Mouse (Mus musculus): ENCODE measurements around the gene Chd1l. TPM values are rescaled to one million over a fixed set of nuclear protein-coding genes. Genes with fewer than 3 reads are reported as not detected.

Chd1l gene
- polyA plus RNA-seq (2012) = 4.4 and 8.1 TPM in 2 replicates

GRCm38 (mm10) chr3:97609845-97610410, at the start of gene Chd1l:
Gene Chd1l (minus strand): TSS chr3:97610203.
- no peak for TF ChIP-seq GATA1 (IDR thresholded peaks at IDR 0.05; ENCODE audit: low read length)

DNA sequence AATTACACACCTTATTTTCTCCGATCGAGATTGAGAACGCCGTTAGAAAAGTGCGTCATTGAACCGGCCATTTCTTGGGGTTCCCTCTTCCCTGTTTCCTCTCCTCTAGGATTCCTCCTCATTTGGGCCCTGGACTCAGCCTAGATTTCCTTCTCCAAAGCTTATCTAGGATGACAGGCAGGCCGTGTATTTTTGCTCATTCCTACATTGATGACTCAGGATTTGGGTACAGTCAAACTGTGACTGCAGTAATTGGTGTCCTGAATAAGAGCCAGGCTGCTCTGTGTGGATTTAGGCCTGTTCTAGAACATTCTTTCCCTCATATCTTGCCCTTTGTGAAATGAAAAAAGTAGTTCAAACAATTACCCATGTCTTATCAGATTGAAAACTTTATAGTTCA, 49.7 kb upstream of the Chd1l start:
- no peak for TF ChIP-seq GATA1 (IDR thresholded peaks at IDR 0.05; ENCODE audit: low read length)

GRCm38 (mm10) chr3:97658426-97659193, 48.6 kb upstream of the Chd1l start:
- no peak for TF ChIP-seq GATA1 (IDR thresholded peaks at IDR 0.05; ENCODE audit: low read length)

DNA sequence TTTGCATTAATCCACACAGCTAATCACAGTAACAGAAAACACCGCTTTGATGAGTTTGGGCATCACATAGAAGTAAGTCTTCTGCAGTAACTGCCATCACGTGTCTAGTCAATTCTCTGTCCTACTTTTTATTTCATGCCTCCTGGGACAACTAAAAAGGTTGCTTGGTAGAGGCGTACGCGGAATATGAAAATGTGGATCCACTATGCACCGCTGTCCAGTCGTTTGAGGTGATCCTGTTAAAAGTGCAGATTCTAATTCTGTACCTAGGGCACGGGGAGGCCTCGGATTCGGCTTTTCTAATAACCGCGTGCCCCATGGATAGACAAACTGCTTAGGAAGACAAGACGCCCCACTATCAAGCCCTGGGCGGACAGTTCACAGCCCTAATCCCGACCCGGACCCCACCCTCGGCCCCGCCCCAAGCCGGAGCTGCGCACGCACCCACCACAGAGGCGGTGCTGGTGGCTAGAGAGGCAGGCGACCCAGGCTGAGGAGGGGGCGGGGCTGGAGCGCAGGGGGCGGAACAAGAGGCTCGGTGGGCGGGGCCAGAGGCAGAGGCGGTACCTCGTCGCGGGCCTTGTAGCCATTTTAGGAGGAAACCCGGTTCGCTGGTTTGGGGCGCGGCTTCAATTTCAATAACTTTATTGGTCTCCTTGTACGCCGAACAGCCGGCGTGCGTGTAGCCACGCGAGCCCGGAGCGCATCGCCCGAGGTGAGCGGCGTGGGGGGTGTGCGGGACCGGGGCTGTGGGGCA, 47.8 kb upstream of the Chd1l start, which contains the start of gene Prkab2:
TSS of gene Prkab2 (plus strand) at position 539 of the 757 bp plus-strand sequence.
- no peak for TF ChIP-seq GATA1 (IDR thresholded peaks at IDR 0.05; ENCODE audit: low read length)

DNA sequence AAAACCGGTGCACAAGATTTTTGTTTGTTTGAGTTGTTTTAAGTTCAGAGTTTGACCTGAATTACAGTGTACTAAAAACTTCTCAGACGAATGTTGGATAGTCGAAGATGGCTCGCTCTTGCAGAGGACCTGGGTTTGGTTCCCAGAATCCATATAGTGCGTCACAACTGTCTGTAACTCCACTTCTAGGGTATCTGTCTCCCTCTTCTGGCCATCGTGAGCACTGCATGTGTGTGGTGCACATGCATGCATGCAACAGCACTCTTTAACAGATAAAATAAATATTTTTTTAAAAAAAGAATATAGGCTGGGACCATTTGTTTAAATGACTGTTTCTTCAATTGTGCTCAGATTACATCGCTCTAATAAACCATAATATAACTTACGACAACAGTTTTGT, 44.9 kb upstream of the Chd1l start:
- no peak for TF ChIP-seq GATA1 (IDR thresholded peaks at IDR 0.05; ENCODE audit: low read length)

- no peak for TF ChIP-seq GATA1 (IDR thresholded peaks at IDR 0.05; ENCODE audit: low read length)
Observed at GRCm38 (mm10) chr3:97653781-97654180, 43.8 kb upstream of the Chd1l start.

DNA sequence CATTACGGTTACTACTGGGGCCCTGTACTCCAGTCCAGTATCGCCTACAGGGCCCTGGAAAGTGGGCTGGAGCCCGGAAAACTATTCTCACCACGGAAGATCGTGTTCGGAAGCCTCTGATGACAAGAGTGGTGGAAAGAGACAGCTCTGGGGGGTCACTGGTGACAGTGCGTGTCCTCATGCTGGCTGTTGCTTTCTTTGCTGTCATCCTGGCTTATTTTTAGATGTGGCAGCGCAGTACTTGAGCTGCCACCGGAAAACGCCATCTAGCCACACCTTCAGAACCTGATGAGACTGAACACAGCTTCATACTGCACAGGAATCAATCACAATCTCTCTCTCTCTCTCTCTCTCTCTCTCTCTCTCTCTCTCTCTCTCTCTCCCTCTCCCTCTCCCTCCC, 41.6 kb upstream of the Chd1l start:
- no peak for TF ChIP-seq GATA1 (IDR thresholded peaks at IDR 0.05; ENCODE audit: low read length)

- no peak for TF ChIP-seq GATA1 (IDR thresholded peaks at IDR 0.05; ENCODE audit: low read length)
Observed at GRCm38 (mm10) chr3:97649469-97649868, 39.5 kb upstream of the Chd1l start.

- TF ChIP-seq GATA1 (IDR thresholded peaks at IDR 0.05; ENCODE audit: low read length) = no peak
Observed at GRCm38 (mm10) chr3:97649022-97649421, 39.0 kb upstream of the Chd1l start.

DNA sequence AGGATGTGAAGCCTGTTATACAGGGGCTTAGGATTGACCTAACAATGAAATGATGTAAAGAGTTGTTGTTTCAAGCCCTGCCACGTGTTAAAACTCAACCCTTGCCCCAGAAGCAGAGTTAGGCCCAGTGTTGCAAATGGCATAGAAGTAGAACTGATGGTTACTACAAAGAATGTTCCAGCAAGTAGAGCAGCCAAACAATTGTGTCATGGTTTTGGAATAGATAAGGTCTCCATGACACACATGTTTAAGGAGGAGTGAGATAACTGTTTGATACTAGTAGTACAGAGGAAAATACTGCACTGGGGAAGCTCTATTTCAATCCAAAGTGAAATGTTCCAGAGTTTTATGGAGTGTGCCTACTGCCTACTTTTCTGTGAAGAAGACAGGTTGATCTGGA, 38.5 kb upstream of the Chd1l start:
- no peak for TF ChIP-seq GATA1 (IDR thresholded peaks at IDR 0.05; ENCODE audit: low read length)

- no peak for TF ChIP-seq GATA1 (IDR thresholded peaks at IDR 0.05; ENCODE audit: low read length)
Observed at GRCm38 (mm10) chr3:97642001-97642400, 32.0 kb upstream of the Chd1l start.

DNA sequence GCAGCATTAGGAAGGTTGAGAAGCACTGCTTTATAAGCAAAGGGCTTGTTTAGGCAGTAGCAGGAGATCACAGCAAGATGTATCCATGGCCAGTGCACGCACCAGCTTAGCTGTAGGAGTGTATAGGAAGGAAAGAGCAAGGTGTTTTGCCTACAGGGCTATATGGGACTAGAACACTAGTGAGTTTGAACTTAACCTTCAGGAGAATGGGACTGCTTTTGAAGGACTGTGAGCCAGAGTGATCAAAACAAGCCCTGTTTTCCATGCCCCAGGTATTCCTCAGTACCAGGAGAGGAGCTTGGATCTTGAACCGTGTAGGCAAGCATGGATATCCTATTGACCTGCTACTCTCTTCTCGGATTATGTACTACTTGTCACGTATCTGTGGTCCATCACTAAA, 31.4 kb upstream of the Chd1l start:
- TF ChIP-seq GATA1 (IDR thresholded peaks at IDR 0.05; ENCODE audit: low read length) = no peak

- no peak for TF ChIP-seq GATA1 (IDR thresholded peaks at IDR 0.05; ENCODE audit: low read length)
Observed at GRCm38 (mm10) chr3:97634288-97634761, 24.3 kb upstream of the Chd1l start.

DNA sequence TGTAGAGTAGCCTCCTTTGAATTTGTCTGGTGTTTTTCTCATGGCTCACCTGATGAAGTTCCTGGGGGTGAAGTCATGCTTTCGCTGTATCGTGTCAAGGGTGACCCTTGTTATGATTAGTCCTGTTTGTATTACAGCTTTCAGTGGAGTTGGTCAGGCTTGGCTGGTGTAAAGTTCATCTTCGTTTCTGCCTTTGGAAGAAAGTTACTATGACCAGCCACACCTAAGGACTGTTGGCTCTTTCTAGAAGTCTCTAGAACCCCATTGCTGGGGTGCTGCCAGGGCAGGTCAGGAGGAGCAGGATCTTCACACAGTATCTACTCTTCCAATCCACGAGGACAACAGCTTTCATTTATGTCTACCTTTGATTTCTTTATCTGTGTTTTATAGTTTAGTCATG, 23.5 kb upstream of the Chd1l start:
- TF ChIP-seq GATA1 (IDR thresholded peaks at IDR 0.05; ENCODE audit: low read length) = no peak

DNA sequence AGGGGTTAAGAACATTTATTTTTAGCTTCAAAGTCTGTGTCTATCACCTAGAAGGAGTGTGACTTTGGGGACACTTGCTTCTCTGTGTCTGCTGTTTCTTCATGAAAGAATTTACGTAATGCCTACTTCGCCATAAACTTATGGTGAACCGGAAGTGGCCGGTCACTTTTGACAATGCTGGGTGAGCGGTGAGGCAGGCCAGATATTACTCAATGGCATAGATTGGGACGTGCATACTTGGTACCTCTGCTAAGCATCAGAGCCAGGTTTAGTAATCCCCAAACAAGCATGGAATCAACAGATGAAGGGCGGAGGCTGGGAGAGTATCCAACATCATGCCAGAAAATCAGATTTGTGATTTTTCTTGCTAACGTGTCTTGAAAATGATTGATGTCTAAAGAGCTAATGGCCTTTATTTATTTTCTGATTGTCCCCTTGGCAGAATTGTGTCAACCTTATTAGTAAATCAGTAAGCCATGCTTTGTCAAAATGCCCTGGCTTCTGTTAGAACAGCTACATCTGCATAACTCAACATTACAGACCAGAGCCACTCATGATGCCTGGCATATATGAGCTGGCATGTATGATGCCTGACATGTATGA, 21.4 kb upstream of the Chd1l start:
- TF ChIP-seq GATA1 (IDR thresholded peaks at IDR 0.05; ENCODE audit: low read length) = no peak

- TF ChIP-seq GATA1 (IDR thresholded peaks at IDR 0.05; ENCODE audit: low read length) = no peak
Observed at GRCm38 (mm10) chr3:97630746-97631145, 20.7 kb upstream of the Chd1l start.

Data from G1E-ER4 (cell line).